Mouse (Mus musculus): ENCODE measurements at regions not wholly inside any gene's neighbourhood (a gene's known extent, or its start where the extent isn't known, plus 50 kb on each side); places are given as distances from the start of the nearest gene placed in this dataset.

GRCm38 (mm10) chr12:51118781-51119180 lies 229.1 kb upstream of the G2e3 start:
- no peaks in the 10 kb centered on the region for H3K36me3 ChIP-seq (ENCODE audit: control insufficient read depth, insufficient read depth)
- H3K27me3 ChIP-seq (ENCODE audit: control insufficient read depth, insufficient read depth, insufficient read length): no peaks in the 10 kb centered on the region
- no peak overlapping the region for H3K4me3 ChIP-seq
- TF ChIP-seq TCF3 (IDR thresholded peaks at IDR 0.05; ENCODE audit: insufficient read length, low read depth) (no peak), USF1 (IDR thresholded peaks at IDR 0.05; ENCODE audit: low read depth) (no peak), MYOD1 (IDR thresholded peaks at IDR 0.05; ENCODE audit: control insufficient read depth in 1 of 3, insufficient read length in 2 of 3, low read depth in 2 of 3) (no peak), POLR2A (IDR thresholded peaks at IDR 0.05; ENCODE audit: insufficient read length, low read depth) (no peak)
- H3K4me2 ChIP-seq (ENCODE audit: low read depth): no peak overlapping the region
- H3K79me2 ChIP-seq (ENCODE audit: control insufficient read depth, insufficient read depth): no peaks in the 10 kb centered on the region
- no peak overlapping the region for H3ac ChIP-seq (ENCODE audit: control insufficient read depth, insufficient read length)

- Histone ChIP-seq H3K4me2 (ENCODE audit: low read depth) (no peak overlapping the region), H3K79me2 (ENCODE audit: control insufficient read depth, insufficient read depth) (no peaks in the 10 kb centered on the region), H3K36me3 (ENCODE audit: control insufficient read depth, insufficient read depth) (no peaks in the 10 kb centered on the region), H3ac (ENCODE audit: control insufficient read depth, insufficient read length) (no peak overlapping the region), H3K27me3 (ENCODE audit: control insufficient read depth, insufficient read depth, insufficient read length) (no peaks in the 10 kb centered on the region), H3K4me3 (no peak overlapping the region)
- no peak for TF ChIP-seq MYOG (IDR thresholded peaks at IDR 0.05; ENCODE audit: control insufficient read depth in 1 of 3, insufficient read depth in 1 of 3, insufficient read length in 2 of 3, low read depth in 2 of 3)
Measured at GRCm38 (mm10) chr12:51118021-51118694, 229.7 kb upstream of the G2e3 start.

DNA sequence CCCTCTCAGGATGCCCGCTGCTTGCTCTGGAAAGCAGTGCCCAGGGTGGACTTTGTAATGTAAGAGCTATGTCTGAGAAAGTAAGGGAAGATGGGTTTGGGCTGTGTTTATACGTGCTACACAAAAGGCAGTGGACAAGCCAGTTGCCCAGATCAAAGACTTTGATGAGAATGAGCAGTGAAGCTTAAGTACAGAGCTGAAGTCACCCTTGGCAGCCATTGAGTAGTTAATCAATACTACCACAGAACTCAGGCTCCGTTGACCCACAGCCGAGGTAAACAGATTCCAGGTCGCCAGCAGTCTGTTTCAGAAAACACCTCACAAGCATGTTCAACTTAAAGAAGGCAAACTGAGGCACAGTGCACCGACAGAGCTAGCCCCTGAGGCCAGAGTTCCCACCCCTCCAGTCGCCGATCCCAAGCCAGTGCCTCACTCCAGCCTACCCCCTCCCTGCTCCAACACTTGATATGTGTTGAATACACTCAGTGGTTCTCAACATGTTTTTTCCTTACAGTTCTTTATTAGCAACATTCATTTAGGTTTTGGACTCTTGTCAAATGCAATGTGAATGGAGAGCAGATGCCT lies 230.3 kb upstream of the G2e3 start:
- no peak overlapping the region for H3K4me2 ChIP-seq (ENCODE audit: low read depth)
- no peak overlapping the region for H3K4me3 ChIP-seq
- H3K36me3 ChIP-seq (ENCODE audit: control insufficient read depth, insufficient read depth): no peaks in the 10 kb centered on the region
- H3K27me3 ChIP-seq (ENCODE audit: control insufficient read depth, insufficient read depth, insufficient read length): no peaks in the 10 kb centered on the region
- H3ac ChIP-seq (ENCODE audit: control insufficient read depth, insufficient read length): no peak overlapping the region
- no peak for TF ChIP-seq E2F4 (IDR thresholded peaks at IDR 0.05; ENCODE audit: insufficient read depth)
- TF ChIP-seq USF1 (IDR thresholded peaks at IDR 0.05; ENCODE audit: low read depth): no peak
- no peak for TF ChIP-seq TCF12 (IDR thresholded peaks at IDR 0.05; ENCODE audit: insufficient read depth, poor library complexity, severe bottlenecking)
- no peak for TF ChIP-seq MYOD1 (IDR thresholded peaks at IDR 0.05; ENCODE audit: control insufficient read depth in 1 of 3, insufficient read length in 2 of 3, low read depth in 2 of 3)
- no peak for TF ChIP-seq MAX (IDR thresholded peaks at IDR 0.05; ENCODE audit: low read depth)
- TF ChIP-seq REST (IDR thresholded peaks at IDR 0.05; ENCODE audit: insufficient read depth, insufficient read length): no peak
- H3K79me2 ChIP-seq (ENCODE audit: control insufficient read depth, insufficient read depth): no peaks in the 10 kb centered on the region

DNA sequence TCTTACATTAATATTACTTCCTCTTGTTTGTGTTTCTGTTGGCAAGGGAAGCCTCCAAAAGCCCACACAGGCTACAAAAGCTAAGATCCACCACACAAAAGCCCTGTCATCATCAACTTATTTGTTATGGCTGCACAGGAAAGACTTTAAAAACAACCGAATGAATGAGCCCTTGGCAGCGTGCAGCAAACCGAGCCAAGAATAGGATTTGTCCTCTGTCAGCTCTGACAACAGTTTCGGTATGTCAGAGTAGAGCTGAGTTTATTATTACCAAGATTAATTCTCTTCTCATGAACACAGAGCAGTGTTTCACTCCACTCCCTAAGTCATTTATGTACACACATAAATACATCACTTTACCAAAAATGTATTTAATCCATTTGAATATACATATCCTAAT lies 236.1 kb upstream of the G2e3 start:
- Histone ChIP-seq H3K4me2 (ENCODE audit: low read depth) (no peak overlapping the region), H3ac (ENCODE audit: control insufficient read depth, insufficient read length) (no peak overlapping the region), H3K36me3 (ENCODE audit: control insufficient read depth, insufficient read depth) (no peaks in the 10 kb centered on the region), H3K79me2 (ENCODE audit: control insufficient read depth, insufficient read depth) (no peaks in the 10 kb centered on the region), H3K27me3 (ENCODE audit: control insufficient read depth, insufficient read depth, insufficient read length) (no peaks in the 10 kb centered on the region), H3K4me3 (no peak overlapping the region)
- TF ChIP-seq TCF3 (IDR thresholded peaks at IDR 0.05; ENCODE audit: insufficient read length, low read depth) (no peak), REST (IDR thresholded peaks at IDR 0.05; ENCODE audit: insufficient read depth, insufficient read length) (no peak), E2F4 (IDR thresholded peaks at IDR 0.05; ENCODE audit: insufficient read depth) (no peak), POLR2AphosphoS2 (IDR thresholded peaks at IDR 0.05; ENCODE audit: insufficient read length, low read depth) (no peak), CEBPB (IDR thresholded peaks at IDR 0.05; ENCODE audit: insufficient read depth, poor library complexity, severe bottlenecking) (no peak), USF1 (IDR thresholded peaks at IDR 0.05; ENCODE audit: low read depth) (no peak), TCF12 (IDR thresholded peaks at IDR 0.05; ENCODE audit: insufficient read depth, poor library complexity, severe bottlenecking) (no peak), MAX (IDR thresholded peaks at IDR 0.05; ENCODE audit: low read depth) (no peak), MYOG (IDR thresholded peaks at IDR 0.05; ENCODE audit: control insufficient read depth in 1 of 3, insufficient read depth in 1 of 3, insufficient read length in 2 of 3, low read depth in 2 of 3) (no peak)

GRCm38 (mm10) chr12:51108044-51108443 lies 239.8 kb upstream of the G2e3 start:
- Histone ChIP-seq H3K79me2 (ENCODE audit: control insufficient read depth, insufficient read depth) (no peaks in the 10 kb centered on the region), H3K4me2 (ENCODE audit: low read depth) (no peak overlapping the region), H3ac (ENCODE audit: control insufficient read depth, insufficient read length) (no peak overlapping the region), H3K4me3 (no peak overlapping the region), H3K36me3 (ENCODE audit: control insufficient read depth, insufficient read depth) (no peaks in the 10 kb centered on the region), H3K27me3 (ENCODE audit: control insufficient read depth, insufficient read depth, insufficient read length) (no peaks in the 10 kb centered on the region)
- no peak for TF ChIP-seq REST (IDR thresholded peaks at IDR 0.05; ENCODE audit: insufficient read depth, insufficient read length)
- no peak for TF ChIP-seq MAX (IDR thresholded peaks at IDR 0.05; ENCODE audit: low read depth)
- no peak for TF ChIP-seq USF1 (IDR thresholded peaks at IDR 0.05; ENCODE audit: low read depth)
- TF ChIP-seq POLR2A (IDR thresholded peaks at IDR 0.05; ENCODE audit: insufficient read length, low read depth): no peak
- no peak for TF ChIP-seq POLR2AphosphoS2 (IDR thresholded peaks at IDR 0.05; ENCODE audit: insufficient read length, low read depth)
- TF ChIP-seq TCF3 (IDR thresholded peaks at IDR 0.05; ENCODE audit: insufficient read length, low read depth): no peak
- no peak for TF ChIP-seq MYOD1 (IDR thresholded peaks at IDR 0.05; ENCODE audit: control insufficient read depth in 1 of 3, insufficient read length in 2 of 3, low read depth in 2 of 3)
- no peak for TF ChIP-seq CEBPB (IDR thresholded peaks at IDR 0.05; ENCODE audit: insufficient read depth, poor library complexity, severe bottlenecking)
- no peak for TF ChIP-seq E2F4 (IDR thresholded peaks at IDR 0.05; ENCODE audit: insufficient read depth)
- no peak for TF ChIP-seq TCF12 (IDR thresholded peaks at IDR 0.05; ENCODE audit: insufficient read depth, poor library complexity, severe bottlenecking)
- TF ChIP-seq SRF (IDR thresholded peaks at IDR 0.05; ENCODE audit: control insufficient read depth, insufficient read length, low read depth): no peak
- TF ChIP-seq MYOG (IDR thresholded peaks at IDR 0.05; ENCODE audit: control insufficient read depth in 1 of 3, insufficient read depth in 1 of 3, insufficient read length in 2 of 3, low read depth in 2 of 3): no peak

All from myocyte (in vitro differentiated cells).